Mouse (Mus musculus) E14TG2a.4 (cell line): Measurements from ENCODE around the gene Syt6.
"Not testable (repeated sequence)": the region's sequence is repeated elsewhere in the genome, so short reads cannot be mapped to it uniquely, and the experiment has no call there.

Experiments
- H3K27me3 ChIP-seq: 2 replicates; pipeline ENCODE4 v1.6.1; 2014; ENCODE audit warnings: low read length, control low read depth; ENCODE audit not compliant: insufficient read depth
- H3K36me3 ChIP-seq: 2 replicates; pipeline ENCODE4 v1.6.1; 2014; ENCODE audit warnings: low read length, control low read depth; ENCODE audit not compliant: insufficient read depth
- H3K4me1 ChIP-seq: replicated peaks from 2 replicates; pipeline ENCODE4 v1.6.1; 2014; ENCODE audit warnings: low read depth, low read length, control low read depth
- H3K4me3 ChIP-seq: replicated peaks from 2 replicates; pipeline ENCODE4 v1.5.1; 2014; ENCODE audit warnings: mild to moderate bottlenecking, low read length
- H3K9me3 ChIP-seq: 2 replicates; pipeline ENCODE4 v1.6.1; 2014; ENCODE audit warnings: low read length, control low read depth
- CTCF ChIP-seq: conservative IDR thresholded peaks from 2 replicates; pipeline ENCODE4 v1.5.1; 2014; ENCODE audit warnings: low read length
- NANOG ChIP-seq: IDR thresholded peaks from 2 replicates; pipeline ENCODE4 v1.6.1; 2014; ENCODE audit warnings: borderline replicate concordance, low read length, mixed read lengths
- POU5F1 ChIP-seq: IDR thresholded peaks from 2 replicates; pipeline ENCODE4 v1.6.1; 2014; ENCODE audit warnings: low read length, borderline replicate concordance

The Syt6 gene

GRCm38 (mm10) chr3:103625169-103625568 lies 50.1 kb downstream of the Syt6 start:
- Histone ChIP-seq H3K9me3 (no peaks in the 10 kb centered on the region), H3K4me3 (no peak overlapping the region), H3K4me1 (no peaks in the 10 kb centered on the region), H3K36me3 (no peaks in the 10 kb centered on the region), H3K27me3 (peaks cover 6% of the 10 kb centered on the region; the same call in 1 of the 2 replicates)
- TF ChIP-seq NANOG, result no peak
- no peak for TF ChIP-seq CTCF
- no peak for TF ChIP-seq POU5F1

- Histone ChIP-seq H3K4me3 (no peak overlapping the region), H3K9me3 (no peaks in the 10 kb centered on the region), H3K36me3 (no peaks in the 10 kb centered on the region), H3K4me1 (no peaks in the 10 kb centered on the region), H3K27me3 (peaks cover 4% of the 10 kb centered on the region; the same call in 1 of the 2 replicates)
- TF ChIP-seq POU5F1 (no peak), CTCF (0 out of 2 replicates have a peak, but pooled peaks have one; percentile 31)
Measured at GRCm38 (mm10) chr3:103626481-103626880, 51.5 kb downstream of the Syt6 start.

GRCm38 (mm10) chr3:103627661-103628060 lies 52.6 kb downstream of the Syt6 start:
- Histone ChIP-seq H3K4me1 (no peaks in the 10 kb centered on the region), H3K36me3 (no peaks in the 10 kb centered on the region), H3K4me3 (no peak overlapping the region), H3K9me3 (no peaks in the 10 kb centered on the region), H3K27me3 (peaks cover 4% of the 10 kb centered on the region; the same call in 1 of the 2 replicates)
- TF ChIP-seq CTCF (no peak), NANOG (no peak), POU5F1 (no peak)

GRCm38 (mm10) chr3:103633124-103633523 lies 58.1 kb downstream of the Syt6 start:
- H3K4me3 ChIP-seq, result no peak overlapping the region
- TF ChIP-seq CTCF (no peak), NANOG (no peak), POU5F1 (no peak)
- H3K36me3 ChIP-seq, result no peaks in the 10 kb centered on the region
- peaks cover 4% of the 10 kb centered on the region; the same call in 1 of the 2 replicates for H3K27me3 ChIP-seq
- no peaks in the 10 kb centered on the region for H3K4me1 ChIP-seq
- H3K9me3 ChIP-seq, result no peaks in the 10 kb centered on the region

- Histone ChIP-seq H3K4me3 (no peak overlapping the region), H3K4me1 (no peaks in the 10 kb centered on the region), H3K36me3 (no peaks in the 10 kb centered on the region), H3K9me3 (no peaks in the 10 kb centered on the region), H3K27me3 (no peaks in the 10 kb centered on the region)
- TF ChIP-seq NANOG, result no peak
- no peak for TF ChIP-seq POU5F1
- no peak for TF ChIP-seq CTCF
Measured at GRCm38 (mm10) chr3:103633831-103634230, 58.8 kb downstream of the Syt6 start.

- Histone ChIP-seq H3K4me1 (no peaks in the 10 kb centered on the region), H3K36me3 (no peaks in the 10 kb centered on the region), H3K9me3 (no peaks in the 10 kb centered on the region), H3K27me3 (no peaks in the 10 kb centered on the region), H3K4me3 (no peak overlapping the region)
- TF ChIP-seq POU5F1, result no peak
- no peak for TF ChIP-seq NANOG
- TF ChIP-seq CTCF, result no peak
Measured at GRCm38 (mm10) chr3:103634256-103634655, 59.2 kb downstream of the Syt6 start.

- H3K4me3 ChIP-seq, result no peak overlapping the region
- H3K4me1 ChIP-seq, result peaks cover 15% of the 10 kb centered on the region
- no peaks in the 10 kb centered on the region for H3K36me3 ChIP-seq
- no peaks in the 10 kb centered on the region for H3K27me3 ChIP-seq
- H3K9me3 ChIP-seq, result no peaks in the 10 kb centered on the region
- TF ChIP-seq POU5F1 (no peak), CTCF (no peak), NANOG (no peak)
Measured at GRCm38 (mm10) chr3:103637641-103638040, 62.6 kb downstream of the Syt6 start.

GRCm38 (mm10) chr3:103640226-103640803 lies 65.3 kb downstream of the Syt6 start:
- no peak overlapping the region for H3K4me3 ChIP-seq
- H3K9me3 ChIP-seq, result no peaks in the 10 kb centered on the region
- H3K4me1 ChIP-seq, result peaks cover 15% of the 10 kb centered on the region
- H3K36me3 ChIP-seq, result no peaks in the 10 kb centered on the region
- TF ChIP-seq NANOG, result no peak
- no peaks in the 10 kb centered on the region; the same call in 1 of the 2 replicates for H3K27me3 ChIP-seq

- Histone ChIP-seq H3K4me3 (no peak overlapping the region), H3K27me3 (no peaks in the 10 kb centered on the region; the same call in 1 of the 2 replicates), H3K9me3 (no peaks in the 10 kb centered on the region), H3K36me3 (no peaks in the 10 kb centered on the region), H3K4me1 (peaks cover 15% of the 10 kb centered on the region)
- TF ChIP-seq POU5F1 (no peak), NANOG (no peak), CTCF (no peak)
Measured at GRCm38 (mm10) chr3:103641301-103641700, 66.3 kb downstream of the Syt6 start.

GRCm38 (mm10) chr3:103645968-103646367 lies 70.9 kb downstream of the Syt6 start, which contains the start of gene Atg4a-ps:
TSS of gene Atg4a-ps (minus strand) at chr3:103646068.
- not testable (repeated sequence) for H3K4me3 ChIP-seq, H3K36me3 ChIP-seq, H3K27me3 ChIP-seq, H3K4me1 ChIP-seq
- peaks cover 19% of the 10 kb centered on the region for H3K9me3 ChIP-seq
